Comparison of ENCODE assay signal across 28 mouse cellular contexts in the genomic region with DNA sequence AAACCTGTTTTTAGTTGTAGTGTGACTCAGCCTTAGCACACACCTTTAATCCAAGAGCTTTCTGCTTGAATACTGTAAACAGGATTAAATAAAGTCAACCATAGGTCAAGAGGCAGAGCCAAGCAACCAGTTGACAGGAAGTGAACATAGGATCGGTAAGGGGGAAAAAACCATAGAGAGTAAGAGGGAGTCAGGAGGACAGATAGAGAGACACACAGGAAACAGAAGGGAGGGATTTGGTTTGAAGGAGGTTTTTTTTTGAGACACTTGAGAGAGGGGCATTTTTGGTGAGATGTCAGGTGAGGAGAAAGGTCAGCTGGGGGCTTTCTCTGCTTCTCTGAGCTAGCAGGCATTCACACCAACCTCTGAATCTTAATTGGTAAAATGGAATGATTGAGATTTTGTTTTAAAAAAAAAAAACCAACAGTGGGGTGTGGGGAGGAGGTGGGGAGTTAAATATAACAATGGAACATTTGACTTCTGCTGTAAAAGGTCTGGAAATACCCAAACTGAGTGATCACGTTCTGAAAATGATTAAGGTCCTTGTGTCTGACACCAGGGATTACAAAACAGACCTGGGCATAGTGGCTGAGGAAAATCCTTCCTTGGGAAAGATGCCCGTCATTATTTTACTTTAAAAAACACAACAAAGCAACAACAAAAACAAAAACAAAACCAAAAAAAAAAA. TPM values are rescaled to one million over a fixed set of nuclear protein-coding genes. Genes with fewer than 3 reads are reported as not detected.
DNase-seq lines count a peak whose midpoint lies in the region; ATAC-seq lines count a peak whose summit lies in the region.
"Had no signal": no experiment of that assay in that cellular context is flagged by ENCODE, and none has a peak within 500 bp of the region (broad histone marks: within the 10 kb centered on the region; RNA-seq: fewer than 3 reads in every experiment).

No protein-coding gene starts in this region.

- peak; percentile 49 for ATAC-seq in CD4-positive, CD25-positive, alpha-beta regulatory T cell, adult 4 months
- peak; percentile 32 for ATAC-seq in activated CD4-positive, CD25-positive, alpha-beta regulatory T cell, adult 4 months
- peak; percentile 35 for ATAC-seq in inflammation-experienced regulatory T-cells, adult 6 months
- ATAC-seq: forebrain, embryonic 14.5 days; forebrain, embryonic 16.5 days; Patski had no signal

- no peaks in the 10 kb centered on the region for H3K36me3 ChIP-seq in limb, embryonic 10.5 days
- H3K36me3 ChIP-seq: embryonic facial prominence, embryonic 13.5 days; embryonic facial prominence, embryonic 15.5 days; forebrain, embryonic 10.5 days; forebrain, embryonic 12.5 days; G1E had no signal

- no peaks in the 10 kb centered on the region for H3K9me3 ChIP-seq in limb, embryonic 10.5 days (replicated peaks)
- H3K9me3 ChIP-seq: embryonic facial prominence, embryonic 13.5 days; embryonic facial prominence, embryonic 15.5 days; forebrain, embryonic 10.5 days; forebrain, embryonic 12.5 days; G1E had no signal

- WGBS in limb, embryonic 10.5 days = 83% methylated on average over 3 of the region's 3 CpGs

- peak; percentile 11 for DNase-seq in heart, adult 11 months
- DNase-seq in heart, postnatal 36 days = no peak
- DNase-seq in layer of hippocampus, adult 9-11 months = no peak
- DNase-seq in left cerebral cortex, adult 9 months (ENCODE audit: low spot score in 2 of 2) = no peak
- DNase-seq in limb, embryonic 10.5 days (ENCODE audit: low spot score) = no peak
- DNase-seq: adrenal gland, adult 2 months; adrenal gland, postnatal 10 days; adrenal gland, postnatal 25 days; B cell, adult 2 months; cerebellum, adult 11 months; cerebellum, adult 18-20 months; cerebellum, adult 8-10 months; cerebellum, adult 9-11 months; cerebellum, postnatal 14 days; cerebellum, postnatal 36 days; embryo, embryonic 11 days had no signal

- H3K27me3 ChIP-seq in limb, embryonic 10.5 days (ENCODE audit: low read depth, poor library complexity, severe bottlenecking) = no peaks in the 10 kb centered on the region
- H3K27me3 ChIP-seq: embryonic facial prominence, embryonic 13.5 days; embryonic facial prominence, embryonic 15.5 days; forebrain, embryonic 12.5 days; Patski had no signal

- no peak overlapping the region for H3K4me3 ChIP-seq in limb, embryonic 10.5 days
- H3K4me3 ChIP-seq: embryonic facial prominence, embryonic 13.5 days; embryonic facial prominence, embryonic 15.5 days; erythroblast, embryonic 14.5 days; forebrain, embryonic 10.5 days; forebrain, embryonic 12.5 days had no signal

- no peak overlapping the region for H3K27ac ChIP-seq in limb, embryonic 10.5 days
- H3K27ac ChIP-seq: embryonic facial prominence, embryonic 13.5 days; embryonic facial prominence, embryonic 15.5 days; forebrain, embryonic 10.5 days; forebrain, embryonic 12.5 days had no signal

- peaks cover 11% of the 10 kb centered on the region for H3K4me1 ChIP-seq in limb, embryonic 10.5 days

- intact Hi-C loops in heart, postnatal 36 days (cut with DNase I) = no loop called here

RNA-seq across cellular contexts. Expression of a gene that starts 51.7 kb away (rescaled TPM):
- 10 to 100 TPM; 10.6 to 10.8 TPM for total RNA-seq in heart, postnatal 36 days (2021)
- 10 to 100 TPM; 33.8 to 47.7 TPM for polyA plus RNA-seq in CD4-positive, CD25-positive, alpha-beta regulatory T cell, adult 4 months (2017; shearing (Covaris generic))
- polyA plus RNA-seq in activated CD4-positive, CD25-positive, alpha-beta regulatory T cell, adult 4 months (2017; shearing (Covaris generic)) = 10 to 100 TPM; 37.2 to 49.1 TPM
- 10 to 100 TPM; 42.1 to 59.9 (median 50.0) TPM for polyA plus RNA-seq in inflammation-experienced regulatory T-cells, adult 6 months (2017; shearing (Covaris generic))
- polyA plus RNA-seq in limb, embryonic 10.5 days (2016; fragmentation: Nextera tagmentation; extraction: Ambion mirVana) = 83.1 and 116 TPM in 2 replicates
- polyA plus RNA-seq: erythroblast, embryonic 14.5 days; G1E had no signal
